Mouse (Mus musculus): Measurements from ENCODE around the gene Man2a2.
"Not testable (repeated sequence)": the region's sequence is repeated elsewhere in the genome, so short reads cannot be mapped to it uniquely, and the experiment has no call there.

The Man2a2 gene

DNA sequence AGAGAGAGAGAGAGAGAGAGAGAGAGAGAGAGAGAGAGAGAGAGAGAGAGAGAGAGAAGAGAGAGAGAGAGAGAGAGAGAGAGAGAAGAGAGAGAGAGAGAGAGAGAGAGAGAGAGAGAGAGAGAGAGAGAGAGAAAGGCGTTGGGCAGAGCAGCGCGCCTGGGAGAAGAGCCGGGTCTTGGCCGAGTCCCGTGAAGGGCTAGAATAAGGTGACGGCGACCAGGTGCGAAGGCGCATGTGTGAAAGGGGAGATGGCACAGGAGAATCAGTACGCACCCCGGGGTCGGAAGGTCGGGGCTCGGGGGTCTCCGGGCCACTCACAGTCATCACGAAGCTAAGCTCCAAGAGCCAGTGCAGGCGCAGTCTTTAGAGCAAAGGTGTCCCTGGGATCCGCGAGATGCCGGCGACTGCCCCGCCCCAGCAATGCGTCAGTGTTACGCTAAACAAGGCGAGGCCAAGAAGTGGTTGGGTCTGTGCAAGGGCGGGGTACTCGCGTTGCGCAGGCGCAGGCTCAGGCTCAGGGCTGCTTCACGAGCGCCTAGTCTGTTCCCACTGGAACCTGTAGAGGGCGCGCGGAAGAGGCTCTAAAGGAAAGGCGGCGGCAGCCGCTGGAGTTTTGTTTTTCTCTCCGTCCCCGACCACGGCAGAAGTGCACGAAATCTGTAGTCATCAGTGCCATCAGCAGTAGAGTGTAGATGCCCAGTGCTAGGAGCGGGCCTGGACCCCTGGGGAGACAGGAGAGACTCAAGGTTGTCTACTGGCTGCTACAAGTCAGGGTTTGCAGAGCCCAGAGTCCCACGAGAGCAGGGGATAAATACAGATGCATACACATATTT, 31.2 kb downstream of the Man2a2 start:
- in situ Hi-C loops (cut with MseI, MboI): loop anchor here (5.0 kb wide), 1 partner anchor 37 kb away; no protein-coding TSS in a partner anchor

DNA sequence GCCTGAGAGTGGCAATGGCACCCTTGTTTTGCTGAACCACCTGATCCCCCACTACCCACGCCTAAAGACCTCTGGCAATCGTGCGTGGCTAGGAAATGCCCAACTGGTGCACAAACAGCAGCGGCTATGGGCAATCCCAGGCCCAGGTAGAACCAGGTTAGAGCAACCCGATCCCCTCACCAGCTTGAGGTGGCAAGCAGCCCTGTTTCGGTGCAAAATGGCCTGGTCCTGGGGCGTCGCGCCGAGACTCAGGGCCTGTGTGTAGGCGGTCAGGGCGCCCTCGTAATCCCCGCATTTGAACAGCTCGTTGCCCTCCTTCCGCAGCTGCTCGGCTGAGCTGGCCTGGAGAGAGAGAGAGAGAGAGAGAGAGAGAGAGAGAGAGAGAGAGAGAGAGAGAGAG, 31.8 kb downstream of the Man2a2 start:
- in situ Hi-C loops (cut with MseI, MboI): no loop called here

DNA sequence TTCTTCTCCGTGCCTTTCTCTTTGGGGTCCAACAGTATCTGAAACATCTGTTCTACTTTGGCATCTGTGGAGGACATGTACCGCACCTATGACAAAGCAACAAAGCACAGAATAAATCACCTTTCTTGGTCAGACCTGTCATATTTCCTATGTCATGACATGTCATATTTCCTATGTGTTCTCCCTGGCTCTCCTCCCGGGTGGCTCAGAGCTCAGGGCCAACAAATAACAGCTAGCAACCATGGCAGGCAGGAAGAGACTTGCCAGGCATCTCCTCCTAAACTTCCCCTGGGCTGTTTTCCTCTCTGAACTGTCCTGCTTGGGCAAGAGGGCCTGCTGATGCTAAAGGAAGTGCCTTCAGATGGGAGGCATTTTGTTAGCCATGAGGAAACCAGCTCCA, 34.2 kb downstream of the Man2a2 start:
- in situ Hi-C loops (cut with MseI, MboI): no loop called here

DNA sequence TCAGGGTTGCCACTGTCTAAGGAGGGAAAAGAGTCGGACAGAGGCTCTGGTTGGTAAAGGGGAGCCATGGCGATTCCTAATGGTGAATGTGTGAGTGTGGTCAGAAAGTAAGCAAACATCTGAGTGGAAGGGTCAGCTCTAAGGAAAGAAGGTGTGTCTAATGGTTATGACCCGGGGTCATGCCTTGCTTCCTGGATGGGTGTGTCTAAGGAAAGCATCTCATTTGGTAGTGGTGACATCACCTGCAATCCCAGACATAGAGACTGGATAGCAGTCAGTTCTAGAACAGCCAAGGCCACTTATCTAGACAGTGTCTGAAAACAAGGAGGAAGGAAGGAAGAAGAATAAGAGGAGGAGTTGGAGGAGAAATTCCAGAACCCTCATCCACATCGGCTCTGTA, 36.3 kb downstream of the Man2a2 start:
- in situ Hi-C loops (cut with MseI, MboI): no loop called here

DNA sequence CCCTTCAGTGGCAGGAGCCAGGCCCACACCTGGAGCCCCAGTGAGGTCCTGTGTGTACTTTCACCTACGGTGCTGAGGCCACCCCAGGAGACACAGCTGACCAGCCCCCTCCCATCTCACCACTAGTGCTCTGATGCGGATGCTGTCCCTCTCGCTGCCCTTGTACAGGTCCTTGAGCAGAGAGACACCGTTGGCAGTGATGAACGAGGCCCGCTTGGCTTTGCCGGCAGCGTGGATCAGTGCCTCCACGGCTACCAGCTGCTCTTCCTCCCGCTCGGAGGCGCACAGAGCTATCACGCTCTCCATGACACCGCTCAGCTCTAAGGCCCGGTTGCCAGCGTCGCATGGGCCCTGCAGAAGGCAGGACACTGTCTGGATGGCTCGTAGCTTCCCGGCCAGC, 39.7 kb downstream of the Man2a2 start:
- in situ Hi-C loops (cut with MseI, MboI): no loop called here

DNA sequence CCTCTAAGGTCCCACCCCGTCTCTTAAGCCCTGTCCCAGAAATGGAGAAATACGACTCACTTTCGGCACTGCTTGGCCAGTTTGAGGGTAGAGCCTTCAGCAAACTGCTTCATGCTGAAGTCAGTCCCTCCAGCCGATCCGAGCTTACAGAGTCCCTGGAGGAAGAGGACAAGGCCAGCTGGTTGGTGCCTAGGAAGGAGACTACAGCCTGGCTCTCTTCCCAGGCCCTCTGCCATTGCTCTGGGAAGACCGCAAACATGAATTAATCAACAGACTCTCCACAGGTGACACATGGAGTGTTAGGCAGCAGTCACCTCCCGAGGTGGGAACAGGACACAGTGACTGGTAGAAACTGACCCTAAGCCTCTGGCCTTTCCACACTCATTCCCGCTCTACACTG, 40.9 kb downstream of the Man2a2 start:
- in situ Hi-C loops (cut with MseI, MboI): no loop called here

DNA sequence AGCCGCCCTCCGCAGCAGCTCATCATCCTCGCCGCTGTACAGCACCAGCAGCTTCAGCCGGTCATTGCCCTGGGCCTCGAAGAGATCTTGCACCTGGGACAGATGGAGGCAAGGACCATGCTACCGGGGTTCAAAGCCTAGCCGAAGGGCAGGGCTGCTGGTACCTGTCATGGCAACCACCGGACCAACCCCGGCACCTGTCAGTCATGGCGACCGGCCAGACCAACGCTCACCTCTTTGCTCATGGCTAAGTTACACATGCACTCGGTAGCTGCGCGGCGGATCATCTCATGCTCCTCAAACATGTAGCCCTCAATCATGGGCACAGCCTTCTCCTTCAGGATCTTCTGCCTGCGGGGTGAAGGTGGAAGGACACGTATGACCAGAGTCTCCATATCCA, 45.1 kb downstream of the Man2a2 start:
- in situ Hi-C loops (cut with MseI, MboI): no loop called here

DNA sequence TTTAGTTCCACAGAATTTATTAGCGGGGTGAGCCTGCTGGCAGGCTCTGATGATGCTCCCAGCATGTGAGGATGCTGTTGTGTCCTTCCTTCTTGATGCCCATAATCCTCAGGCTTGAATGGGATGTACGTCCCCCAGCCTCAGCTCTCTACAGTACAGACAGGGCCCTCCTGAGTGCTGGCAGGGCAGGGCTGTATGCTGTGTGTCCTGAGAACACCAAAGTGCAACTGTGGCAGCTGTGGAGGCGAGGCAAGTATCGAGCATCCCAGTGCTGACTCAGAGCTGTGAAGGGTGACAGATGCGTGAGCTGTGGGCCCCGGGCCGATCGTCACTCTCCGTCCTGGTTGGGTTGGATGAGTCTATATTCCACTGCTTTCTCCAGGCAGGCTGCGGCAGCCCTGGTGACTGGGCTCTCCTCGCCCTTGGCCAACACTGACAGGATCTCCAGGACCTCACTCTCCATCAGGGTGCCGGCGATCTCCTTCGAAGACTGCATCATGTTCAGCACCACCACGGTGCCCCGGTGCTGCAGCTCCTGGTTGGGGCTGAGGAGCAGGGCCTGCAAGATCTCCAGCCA, 45.8 kb downstream of the Man2a2 start:
- in situ Hi-C loops (cut with MseI, MboI): no loop called here

DNA sequence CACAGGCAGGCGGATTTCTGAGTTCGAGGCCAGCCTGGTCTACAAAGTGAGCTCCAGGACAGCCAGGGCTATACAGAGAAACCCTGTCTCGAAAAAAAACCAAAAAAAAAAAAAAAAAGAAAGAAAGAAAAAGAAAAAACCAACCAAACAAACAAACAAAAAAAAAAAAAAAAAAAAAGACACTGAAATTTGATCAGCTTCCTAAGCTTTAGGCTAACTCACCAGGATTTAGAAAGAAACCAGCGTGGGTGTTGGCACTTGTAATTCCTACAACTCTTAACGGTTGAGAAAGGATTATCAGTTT, 46.4 kb downstream of the Man2a2 start:
- in situ Hi-C loops (cut with MseI, MboI): not testable (repeated sequence)

DNA sequence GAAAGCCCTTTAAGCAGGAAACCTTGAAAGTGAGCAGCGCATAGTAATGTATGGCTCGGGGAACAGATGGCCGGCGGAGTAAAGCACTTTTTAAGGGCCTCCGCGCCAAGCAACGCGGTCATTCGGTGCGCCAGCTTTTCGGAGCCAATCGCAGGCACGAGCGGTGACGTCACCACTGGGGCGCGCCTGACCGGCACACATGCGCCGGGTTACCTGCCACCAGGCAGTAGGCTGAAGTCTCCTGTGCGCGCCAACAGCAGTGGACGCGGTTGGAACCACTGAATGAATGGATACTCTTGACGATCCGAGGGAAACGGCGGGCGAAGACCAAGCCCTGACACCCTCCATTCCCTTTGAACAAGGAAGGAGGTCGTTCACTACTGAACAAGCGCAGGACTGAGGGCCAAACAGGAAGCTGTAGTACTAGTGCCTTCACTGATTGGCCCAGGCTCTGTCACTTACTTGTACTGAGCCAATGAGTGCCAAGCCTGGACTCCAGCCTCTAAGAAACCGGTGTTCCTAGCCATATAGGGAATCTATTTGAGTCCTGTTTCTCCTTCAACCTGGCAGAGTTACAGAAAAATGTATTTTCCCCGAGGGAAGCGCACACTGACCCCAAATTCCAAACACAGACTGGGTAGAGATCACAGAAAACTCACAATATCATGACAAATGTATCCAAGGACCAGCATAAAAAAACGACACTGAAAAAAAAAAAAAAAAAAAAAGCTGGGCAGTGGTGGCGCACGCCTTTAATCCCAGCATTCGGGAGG, 46.9 kb downstream of the Man2a2 start, which contains the start of gene Rccd1:
TSS of gene Rccd1 (minus strand) at position 412 of the 773 bp plus-strand sequence.
- in situ Hi-C loops (cut with MseI, MboI): no loop called here

DNA sequence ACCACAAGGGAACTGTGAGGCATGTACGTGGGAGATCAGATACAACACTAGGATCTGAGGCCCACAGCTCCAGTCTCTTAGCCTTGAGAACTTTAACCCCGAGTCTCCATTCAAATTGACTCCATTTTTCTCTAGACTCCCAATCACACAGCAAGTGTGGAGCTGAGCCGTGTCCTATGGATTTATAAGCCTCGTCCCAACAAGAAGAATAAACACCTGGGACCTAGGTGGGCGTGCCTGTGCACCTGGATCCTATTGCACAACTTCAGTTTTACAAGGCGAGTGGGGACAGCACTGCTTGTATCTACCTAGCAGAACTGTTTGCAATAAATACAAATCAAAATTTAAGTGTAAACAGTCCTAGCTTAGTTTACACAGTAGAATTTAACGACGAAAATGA, 47.8 kb downstream of the Man2a2 start:
- in situ Hi-C loops (cut with MseI, MboI): no loop called here

DNA sequence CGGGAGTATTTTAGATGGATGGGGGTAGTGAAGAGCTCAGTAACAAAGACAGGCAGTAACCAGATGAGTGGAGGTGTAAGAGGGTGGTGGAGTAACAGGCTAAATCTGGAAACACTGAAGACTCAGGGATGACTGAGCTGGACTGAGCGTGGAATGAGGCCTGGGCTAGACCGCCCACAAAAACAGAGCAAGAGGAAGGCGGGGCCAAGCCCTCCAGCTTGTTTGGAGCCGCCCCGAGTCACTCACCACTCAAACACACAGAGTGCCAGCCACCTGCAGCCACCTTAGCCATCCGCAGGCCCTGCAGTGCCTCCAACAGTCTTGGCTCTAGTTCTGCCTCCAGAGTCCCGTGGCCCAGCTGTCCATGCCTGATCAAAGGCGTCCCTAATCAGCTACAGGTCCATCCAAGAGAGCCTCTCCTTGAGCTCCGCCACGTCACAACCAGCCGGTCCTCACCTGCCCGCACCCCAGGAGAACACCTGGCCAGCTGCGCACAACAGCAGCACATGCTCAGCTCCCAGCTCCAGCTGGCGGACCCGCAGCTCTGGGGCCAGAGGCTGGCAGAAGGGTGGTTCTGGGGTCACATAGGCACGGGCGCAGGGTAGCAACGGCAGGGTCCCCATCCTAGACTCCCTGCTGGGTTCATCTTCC, 51.2 kb downstream of the Man2a2 start:
- in situ Hi-C loops (cut with MseI, MboI): no loop called here

DNA sequence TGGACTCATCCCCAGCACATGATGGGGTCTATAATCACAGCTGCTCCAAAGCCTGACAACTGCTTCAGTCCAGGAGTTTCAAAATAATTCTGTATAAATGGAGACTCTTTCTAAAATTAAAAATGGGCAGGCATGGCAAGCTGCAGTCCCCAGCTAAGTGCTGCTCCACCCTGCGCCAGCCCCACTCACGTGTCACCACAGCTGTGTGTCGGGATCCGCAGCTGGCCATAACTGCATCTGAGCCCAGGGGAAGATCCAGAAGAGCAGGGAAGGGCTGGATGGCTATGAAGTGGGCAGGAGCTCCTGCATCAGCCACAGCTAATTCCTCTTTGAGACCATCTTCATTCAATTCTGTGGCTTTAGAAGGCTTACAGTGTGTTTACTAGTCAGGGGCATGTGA, 52.5 kb downstream of the Man2a2 start:
- in situ Hi-C loops (cut with MseI, MboI): no loop called here

DNA sequence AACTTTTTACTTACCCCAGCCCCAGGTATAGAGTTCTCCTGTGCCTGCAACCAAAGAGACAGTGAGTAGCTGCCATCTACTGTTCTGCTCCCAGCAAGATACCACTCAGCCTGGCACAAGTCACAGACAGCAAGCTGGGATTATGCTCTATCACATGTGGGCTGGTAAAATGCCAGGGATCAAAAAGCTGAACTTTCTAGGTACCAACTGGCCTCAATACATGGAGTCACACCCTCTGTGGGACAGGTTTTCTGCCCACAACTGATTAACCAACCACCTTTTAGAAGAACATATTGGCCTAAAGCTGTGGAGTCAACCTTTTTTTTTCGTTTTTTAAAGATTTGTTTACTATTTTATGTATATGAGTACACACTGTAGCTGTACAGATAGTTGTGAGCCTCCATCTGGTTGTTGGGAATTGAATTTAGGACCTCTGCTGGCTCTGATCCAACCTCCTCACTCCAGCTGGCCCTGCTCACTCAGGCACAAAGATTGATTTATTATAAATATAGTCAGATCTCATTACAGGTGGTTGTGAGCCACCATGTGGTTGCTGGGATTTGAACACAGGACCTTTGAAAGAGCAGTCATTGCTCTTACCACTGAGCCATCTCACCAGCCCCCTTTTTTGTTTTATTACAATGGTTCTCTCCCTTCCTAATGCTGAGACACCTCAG, 53.6 kb downstream of the Man2a2 start:
- in situ Hi-C loops (cut with MseI, MboI): no loop called here

DNA sequence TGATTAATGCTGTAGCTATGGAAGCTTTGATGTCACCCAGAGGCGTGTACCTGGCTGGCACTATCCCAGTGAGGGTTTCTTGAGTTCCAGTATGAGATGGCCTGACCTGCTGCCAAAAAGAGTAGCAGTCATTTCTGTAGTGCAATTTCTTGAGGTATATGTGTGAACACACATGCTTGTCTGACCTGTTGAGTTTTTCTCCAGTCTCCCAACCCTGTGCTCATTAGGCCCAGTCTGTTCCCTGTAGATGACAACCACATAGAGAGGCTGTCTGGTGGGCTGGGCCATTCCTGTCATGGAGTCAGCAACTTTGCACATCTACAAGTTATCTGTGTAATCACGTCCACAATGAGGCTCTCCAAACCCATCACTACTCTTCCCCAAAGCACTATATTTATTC, 55.4 kb downstream of the Man2a2 start:
- in situ Hi-C loops (cut with MseI, MboI): no loop called here

DNA sequence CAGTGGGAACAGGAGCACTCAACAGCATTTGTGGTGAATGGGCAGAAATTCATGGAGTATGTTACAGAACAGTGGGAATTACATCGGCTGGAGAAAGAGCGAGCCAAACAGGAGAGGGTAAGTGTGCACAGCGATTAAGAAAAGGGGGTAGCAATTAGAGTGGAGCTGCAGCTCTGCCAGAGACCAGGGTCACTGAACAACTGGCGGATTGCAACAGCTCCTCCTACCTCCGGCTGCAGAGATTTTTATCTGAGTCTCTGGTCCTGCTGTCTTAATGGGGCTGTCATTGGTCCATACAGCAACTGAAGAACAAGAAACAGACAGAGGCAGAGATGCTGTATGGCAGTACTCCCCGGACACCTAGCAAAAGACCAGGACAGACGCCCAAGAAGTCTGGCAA, 60.4 kb downstream of the Man2a2 start:
- in situ Hi-C loops (cut with MseI, MboI): no loop called here

DNA sequence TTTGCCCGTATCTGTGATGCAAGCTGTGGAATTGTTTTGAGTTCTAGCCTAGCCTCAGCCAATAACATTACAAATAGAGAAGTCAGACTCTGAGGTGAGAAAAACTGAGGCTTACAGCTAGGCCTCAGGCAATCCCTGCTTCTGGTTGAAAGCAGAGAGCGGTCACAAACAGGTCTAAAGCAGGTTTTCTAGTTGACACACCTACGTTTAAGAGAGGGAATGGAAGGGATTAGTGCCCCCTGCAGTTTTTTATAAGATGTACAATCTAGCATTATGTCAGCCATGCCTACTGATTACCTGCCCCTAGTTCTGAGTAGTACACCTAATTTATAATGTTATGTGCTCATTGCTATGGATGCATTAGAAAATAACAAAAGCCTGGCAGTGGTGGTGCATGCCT, 63.4 kb downstream of the Man2a2 start:
- in situ Hi-C loops (cut with MseI, MboI): no loop called here

DNA sequence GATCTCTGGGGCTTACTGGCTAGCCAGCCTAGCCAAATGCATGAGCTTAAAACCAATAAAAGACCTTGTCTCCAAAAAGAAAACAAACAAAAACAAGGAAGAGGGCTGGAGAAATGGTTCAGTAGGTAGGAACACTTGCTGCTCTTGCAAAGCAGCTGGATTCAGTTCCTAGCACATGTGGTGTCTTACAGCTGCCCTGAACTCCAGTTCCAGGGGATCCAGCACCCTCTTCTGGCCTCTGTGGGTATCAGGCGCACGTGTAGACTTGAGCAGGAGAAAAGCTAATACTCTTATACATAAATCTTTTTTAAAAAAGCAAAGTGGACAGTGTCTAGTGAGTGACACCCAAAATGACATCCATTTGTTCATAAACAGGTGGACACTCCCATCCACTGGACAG, 69.7 kb downstream of the Man2a2 start:
- in situ Hi-C loops (cut with MseI, MboI): no loop called here

DNA sequence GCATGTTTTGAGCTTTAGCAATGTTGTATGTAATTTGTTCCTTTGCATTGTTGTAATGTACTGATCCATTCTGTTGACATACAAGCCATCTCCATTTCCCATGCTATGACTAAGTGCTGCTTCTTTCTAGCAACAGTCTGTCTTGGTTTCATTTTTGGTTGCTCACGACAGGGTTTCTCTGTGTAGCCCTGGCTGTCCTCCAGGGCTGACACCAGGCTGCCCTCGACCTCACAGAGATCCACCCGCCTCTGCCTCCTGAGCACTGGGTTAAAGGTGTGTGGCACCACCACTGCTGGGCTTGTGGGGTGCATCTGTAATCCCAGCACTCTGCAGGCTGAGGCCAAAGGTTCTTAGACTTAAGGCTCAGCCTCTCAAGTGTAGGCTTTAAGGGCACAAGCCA, 71.6 kb downstream of the Man2a2 start:
- in situ Hi-C loops (cut with MseI, MboI): no loop called here
